ENCODE assay signal across 19 mouse cellular contexts in the genomic region with DNA sequence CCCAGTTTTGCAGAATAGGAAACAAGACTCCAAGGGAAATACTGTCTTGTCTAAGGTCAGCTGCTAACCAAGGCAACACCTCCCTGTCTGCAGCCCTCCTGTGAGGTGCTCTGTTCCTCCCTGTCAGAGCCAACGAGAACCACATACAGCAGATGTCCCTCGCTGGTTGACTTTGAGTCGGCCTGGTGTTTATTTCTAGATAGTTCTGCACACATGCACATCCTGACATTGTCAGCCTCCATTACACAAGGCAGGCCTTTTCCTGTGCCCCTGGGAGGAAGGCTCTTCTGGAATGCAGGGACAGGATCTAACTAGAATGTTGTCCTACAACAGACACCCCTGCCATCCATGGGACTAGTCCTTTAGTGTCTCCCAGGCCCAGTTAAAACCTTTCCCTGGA.
"Had no signal": no experiment of that assay in that cellular context is flagged by ENCODE, and none has a peak within 500 bp of the region (broad histone marks: within the 10 kb centered on the region; RNA-seq: fewer than 3 reads in every experiment).

No protein-coding gene starts in this region.

- H3K4me3 ChIP-seq: layer of hippocampus, adult 2 months; liver, embryonic 13.5 days; megakaryocyte, embryonic 14.5 days; midbrain, embryonic 10.5 days; midbrain, embryonic 13.5 days; myocyte; neural tube, embryonic 13.5 days; stomach, embryonic 15.5 days had no signal

- H3K4me2 ChIP-seq: liver, embryonic 13.5 days; midbrain, embryonic 13.5 days; neural tube, embryonic 13.5 days; stomach, embryonic 15.5 days had no signal

- ATAC-seq: lung, postnatal 0 days; midbrain, embryonic 13.5 days; midbrain, embryonic 16.5 days had no signal

- H3K36me3 ChIP-seq: liver, embryonic 13.5 days; midbrain, embryonic 10.5 days; midbrain, embryonic 13.5 days; neural tube, embryonic 13.5 days; stomach, embryonic 15.5 days had no signal

- DNase-seq: kidney, postnatal 25 days; layer of hippocampus, adult 9-11 months; liver, embryonic 13.5 days; lung, adult 2 months; lung, postnatal 36 days; retina, postnatal 1 day; right cerebral cortex, postnatal 25 days; spleen, adult 18-20 months; thymus, postnatal 25 days had no signal

- H3K27me3 ChIP-seq: liver, embryonic 13.5 days; midbrain, embryonic 13.5 days; neural tube, embryonic 13.5 days; stomach, embryonic 15.5 days had no signal

- H3K4me1 ChIP-seq: liver, embryonic 13.5 days; megakaryocyte, embryonic 14.5 days; midbrain, embryonic 13.5 days; neural tube, embryonic 13.5 days had no signal

- H3K27ac ChIP-seq: kidney, postnatal 0 days; layer of hippocampus, adult 2 months; liver, embryonic 13.5 days; midbrain, embryonic 10.5 days; midbrain, embryonic 13.5 days; neural tube, embryonic 13.5 days; stomach, embryonic 15.5 days had no signal

- H3K9me3 ChIP-seq: liver, embryonic 13.5 days; stomach, embryonic 15.5 days had no signal

- H3K9ac ChIP-seq: liver, embryonic 13.5 days; midbrain, embryonic 13.5 days; neural tube, embryonic 13.5 days; stomach, embryonic 15.5 days had no signal
